Mouse (Mus musculus) small intestine, adult 2 months (tissue): ENCODE measurements around the gene Apex2.

ENCODE experiments used
- CTCF ChIP-seq: fragments of 200-500 bp; IDR thresholded peaks from 2 replicates; pipeline ENCODE4 v1.5.1; 2012; ENCODE audit warnings: low read depth, mild to moderate bottlenecking, control low read depth, inconsistent platforms, low read length, moderate library complexity, mixed read lengths; ENCODE audit not compliant: insufficient replicate concordance, insufficient read length; ENCODE audit errors: extremely low read depth
- POLR2A ChIP-seq: fragments of 200-500 bp; IDR thresholded peaks from 2 replicates; pipeline ENCODE4 v1.6.1; 2012; ENCODE audit warnings: low read depth, mild to moderate bottlenecking, control low read depth, inconsistent platforms, low read length, moderate library complexity

GRCm38 (mm10) chrX:150589696-150590095 is at the start of gene Apex2:
- TF ChIP-seq CTCF (no peak), POLR2A (no peak)
